Mouse (Mus musculus): ENCODE measurements around the gene Rabepk. TPM values are rescaled to one million over a fixed set of nuclear protein-coding genes. Genes with fewer than 3 reads are reported as not detected.

Gene Rabepk
- polyA plus RNA-seq, 1 experiment from 2014 or later = 20.3 TPM

DNA sequence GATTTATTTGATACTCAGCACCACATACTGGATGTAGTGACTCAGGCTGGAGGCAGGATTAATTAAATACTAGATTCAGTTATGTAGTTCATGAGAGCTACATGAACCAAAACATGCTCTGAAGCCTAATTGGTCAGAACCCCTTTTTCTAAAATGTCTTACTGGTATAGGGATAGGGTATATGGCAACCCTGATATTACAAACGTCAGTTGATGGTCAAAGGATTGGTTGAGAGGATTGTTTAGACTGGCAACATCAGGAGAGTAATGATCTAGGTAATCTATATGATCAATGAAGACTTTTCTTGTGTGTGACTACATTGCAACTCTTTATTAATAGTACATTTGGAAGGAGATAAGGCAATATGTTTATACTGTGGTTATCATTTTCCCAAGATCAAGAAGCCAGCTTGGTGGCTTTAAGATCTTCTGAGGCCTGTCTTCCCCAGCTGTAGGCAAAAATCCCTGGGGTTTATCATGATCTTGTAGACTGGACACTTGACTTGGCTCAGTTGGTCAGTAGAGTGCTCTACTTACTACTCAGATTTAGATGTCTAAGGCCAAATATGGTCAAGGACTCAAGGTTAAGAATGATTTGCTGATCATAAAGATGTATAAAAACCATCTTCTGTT lies 22.4 kb downstream of the Rabepk start:
- Histone ChIP-seq H3K27me3 (ENCODE audit: control insufficient read depth, insufficient read depth, low read length) (no peaks in the 10 kb centered on the region), H3K4me1 (ENCODE audit: control insufficient read depth, insufficient read depth, low read length) (peaks cover 48% of the 10 kb centered on the region), H3K4me3 (replicated peaks; ENCODE audit: low read depth, low read length) (no peak overlapping the region), H3K4me2 (ENCODE audit: low read length) (peak overlapping the region; percentile 57), H3K27ac (replicated peaks; ENCODE audit: low read depth, low read length) (no peak overlapping the region), H3K9ac (replicated peaks; ENCODE audit: low read length) (no peak overlapping the region), H3K9me3 (ENCODE audit: control insufficient read depth, low read length) (no peaks in the 10 kb centered on the region), H3K36me3 (ENCODE audit: control insufficient read depth, insufficient read depth, low read length) (peaks cover 81% of the 10 kb centered on the region)
- 73% methylated on average over 1 of the region's 1 CpGs for WGBS
- ATAC-seq (ENCODE audit: low FRiP score, low TSS enrichment) (no peak), DNase-seq (no peak)

DNA sequence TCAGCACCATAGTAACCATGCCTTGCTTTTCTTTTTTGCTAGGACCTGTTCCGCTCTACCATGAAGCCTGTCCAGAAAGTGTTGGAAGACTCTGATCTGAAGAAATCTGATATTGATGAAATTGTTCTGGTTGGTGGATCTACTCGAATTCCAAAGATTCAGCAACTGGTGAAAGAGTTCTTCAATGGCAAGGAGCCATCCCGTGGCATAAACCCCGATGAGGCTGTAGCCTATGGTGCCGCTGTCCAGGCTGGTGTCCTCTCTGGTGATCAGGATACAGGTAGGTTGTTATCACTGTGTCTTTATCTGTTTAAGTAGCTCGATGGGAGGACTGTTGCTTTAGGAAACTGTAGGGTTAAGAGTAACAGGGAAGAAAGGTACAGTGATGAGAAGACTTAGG lies 25.2 kb downstream of the Rabepk start:
- Histone ChIP-seq H3K4me1 (ENCODE audit: control insufficient read depth, insufficient read depth, low read length) (peaks cover 55% of the 10 kb centered on the region), H3K27ac (replicated peaks; ENCODE audit: low read depth, low read length) (no peak overlapping the region), H3K9me3 (ENCODE audit: control insufficient read depth, low read length) (no peaks in the 10 kb centered on the region), H3K4me3 (replicated peaks; ENCODE audit: low read depth, low read length) (peak overlapping the region; percentile 98; the same call in 1 of the 2 replicates), H3K9ac (replicated peaks; ENCODE audit: low read length) (no peak overlapping the region), H3K4me2 (ENCODE audit: low read length) (peak overlapping the region; percentile 57), H3K27me3 (ENCODE audit: control insufficient read depth, insufficient read depth, low read length) (no peaks in the 10 kb centered on the region), H3K36me3 (ENCODE audit: control insufficient read depth, insufficient read depth, low read length) (peaks cover 65% of the 10 kb centered on the region)
- no peak for ATAC-seq (ENCODE audit: low FRiP score, low TSS enrichment)
- DNase-seq = no peak
- 93% methylated on average over 6 of the region's 6 CpGs for WGBS

DNA sequence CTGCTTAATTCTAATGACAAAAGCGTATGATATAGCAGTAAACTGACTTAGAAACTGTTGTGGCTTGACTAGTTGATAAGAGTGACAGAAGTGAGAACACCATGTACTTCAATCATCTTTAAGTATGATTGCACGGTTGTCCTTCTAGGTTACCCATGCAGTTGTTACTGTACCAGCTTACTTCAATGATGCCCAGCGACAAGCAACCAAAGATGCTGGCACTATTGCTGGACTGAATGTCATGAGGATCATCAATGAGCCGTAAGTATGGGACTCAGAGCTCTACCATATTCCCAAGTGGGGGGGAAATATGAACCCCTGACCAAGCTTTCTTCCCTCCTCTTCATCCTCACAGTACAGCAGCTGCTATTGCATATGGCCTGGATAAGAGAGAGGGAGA lies 26.0 kb downstream of the Rabepk start:
- WGBS = 91% methylated on average over 4 of the region's 4 CpGs
- no peak for ATAC-seq (ENCODE audit: low FRiP score, low TSS enrichment)
- no peak overlapping the region for H3K9ac ChIP-seq (replicated peaks; ENCODE audit: low read length)
- peaks cover 57% of the 10 kb centered on the region for H3K36me3 ChIP-seq (ENCODE audit: control insufficient read depth, insufficient read depth, low read length)
- no peak overlapping the region for H3K27ac ChIP-seq (replicated peaks; ENCODE audit: low read depth, low read length)
- no peak for DNase-seq
- peaks cover 55% of the 10 kb centered on the region for H3K4me1 ChIP-seq (ENCODE audit: control insufficient read depth, insufficient read depth, low read length)
- H3K4me3 ChIP-seq (replicated peaks; ENCODE audit: low read depth, low read length) = peak overlapping the region; percentile 98
- no peaks in the 10 kb centered on the region for H3K27me3 ChIP-seq (ENCODE audit: control insufficient read depth, insufficient read depth, low read length)
- peak overlapping the region; percentile 57 for H3K4me2 ChIP-seq (ENCODE audit: low read length)
- no peaks in the 10 kb centered on the region for H3K9me3 ChIP-seq (ENCODE audit: control insufficient read depth, low read length)

DNA sequence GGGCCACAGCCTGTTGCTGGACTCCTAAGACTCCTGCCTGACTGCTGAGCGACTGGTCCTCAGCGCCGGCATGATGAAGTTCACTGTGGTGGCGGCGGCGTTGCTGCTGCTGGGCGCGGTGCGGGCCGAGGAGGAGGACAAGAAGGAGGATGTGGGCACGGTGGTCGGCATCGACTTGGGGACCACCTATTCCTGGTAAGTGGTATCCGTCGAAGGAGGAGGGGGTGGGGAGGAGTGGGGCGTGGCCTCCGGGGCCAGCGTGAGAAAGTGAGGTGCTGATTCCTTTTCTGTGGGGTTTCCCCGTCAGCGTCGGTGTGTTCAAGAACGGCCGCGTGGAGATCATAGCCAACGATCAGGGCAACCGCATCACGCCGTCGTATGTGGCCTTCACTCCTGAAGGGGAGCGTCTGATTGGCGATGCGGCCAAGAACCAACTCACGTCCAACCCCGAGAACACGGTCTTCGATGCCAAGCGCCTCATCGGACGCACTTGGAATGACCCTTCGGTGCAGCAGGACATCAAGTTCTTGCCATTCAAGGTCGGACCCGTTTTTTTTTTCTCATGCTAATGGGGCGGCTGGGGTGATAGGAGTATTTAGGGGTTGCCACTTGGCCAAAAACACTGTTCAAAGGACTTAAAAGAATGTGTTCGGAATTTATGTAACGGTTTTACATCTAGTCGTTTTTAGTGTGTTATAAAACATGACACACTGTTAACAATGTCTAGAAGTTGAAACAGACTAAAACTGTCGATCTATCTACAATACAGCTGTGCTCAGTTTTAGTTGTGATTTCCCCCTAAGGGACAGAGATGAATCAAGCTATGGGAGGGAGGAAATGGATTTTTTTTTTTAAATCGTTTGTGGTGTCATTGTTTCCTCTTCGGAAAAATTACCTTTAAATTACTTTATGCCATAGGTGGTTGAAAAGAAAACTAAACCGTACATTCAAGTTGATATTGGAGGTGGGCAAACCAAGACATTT lies 27.2 kb downstream of the Rabepk start:
- DNase-seq (peak; percentile 73), ATAC-seq (ENCODE audit: low FRiP score, low TSS enrichment) (peak; percentile 34; the same call in 1 of the 2 replicates)
- WGBS = 4% methylated on average over 50 of the region's 50 CpGs
- peak overlapping the region; percentile 92 for H3K9ac ChIP-seq (replicated peaks; ENCODE audit: low read length)
- no peaks in the 10 kb centered on the region for H3K27me3 ChIP-seq (ENCODE audit: control insufficient read depth, insufficient read depth, low read length)
- H3K9me3 ChIP-seq (ENCODE audit: control insufficient read depth, low read length) = no peaks in the 10 kb centered on the region
- peak overlapping the region; percentile 91 for H3K27ac ChIP-seq (replicated peaks; ENCODE audit: low read depth, low read length)
- peaks cover 46% of the 10 kb centered on the region for H3K36me3 ChIP-seq (ENCODE audit: control insufficient read depth, insufficient read depth, low read length)
- H3K4me3 ChIP-seq (replicated peaks; ENCODE audit: low read depth, low read length) = peak overlapping the region; percentile 98
- H3K4me1 ChIP-seq (ENCODE audit: control insufficient read depth, insufficient read depth, low read length) = peaks cover 54% of the 10 kb centered on the region
- H3K4me2 ChIP-seq (ENCODE audit: low read length) = peak overlapping the region; percentile 57

DNA sequence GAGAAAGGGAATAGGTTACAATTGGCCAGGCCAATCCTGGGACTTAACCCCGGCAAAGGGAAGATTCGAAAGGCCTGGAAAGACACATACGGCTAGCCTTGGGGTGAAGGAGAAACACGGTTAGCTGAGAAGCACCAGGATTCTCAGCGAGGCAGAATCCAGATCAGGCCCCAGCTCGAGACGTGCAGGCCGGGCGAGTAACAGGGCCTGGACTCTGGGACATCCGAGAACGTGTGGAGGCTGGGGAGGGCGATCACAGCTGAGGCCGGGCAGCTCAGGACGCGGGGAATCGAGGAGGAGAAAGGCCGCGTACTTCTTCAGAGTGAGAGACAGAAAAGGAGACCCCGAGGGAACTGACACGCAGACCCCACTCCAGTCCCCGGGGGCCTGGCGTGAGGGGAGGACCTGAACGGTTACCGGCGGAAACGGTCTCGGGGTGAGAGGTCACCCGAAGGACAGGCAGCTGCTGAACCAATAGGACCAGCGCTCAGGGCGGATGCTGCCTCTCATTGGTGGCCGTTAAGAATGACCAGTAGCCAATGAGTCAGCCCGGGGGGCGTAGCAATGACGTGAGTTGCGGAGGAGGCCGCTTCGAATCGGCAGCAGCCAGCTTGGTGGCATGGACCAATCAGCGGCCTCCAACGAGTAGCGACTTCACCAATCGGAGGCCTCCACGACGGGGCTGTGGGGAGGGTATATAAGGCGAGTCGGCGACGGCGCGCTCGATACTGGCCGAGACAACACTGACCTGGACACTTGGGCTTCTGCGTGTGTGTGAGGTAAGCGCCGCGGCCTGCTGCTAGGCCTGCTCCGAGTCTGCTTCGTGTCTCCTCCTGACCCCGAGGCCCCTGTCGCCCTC lies 28.1 kb downstream of the Rabepk start, which contains the start of gene Hspa5:
Gene Hspa5, plus strand, starts transcription at position 603 of the 859 bp plus-strand sequence.
- H3K4me1 ChIP-seq (ENCODE audit: control insufficient read depth, insufficient read depth, low read length) = peaks cover 44% of the 10 kb centered on the region
- WGBS = under 1% methylated on average over 59 of the region's 60 CpGs
- peak within 1 kb of the TSS; percentile 98 for H3K4me3 ChIP-seq (replicated peaks; ENCODE audit: low read depth, low read length)
- H3K27me3 ChIP-seq (ENCODE audit: control insufficient read depth, insufficient read depth, low read length) = no peaks in the 10 kb centered on the region
- H3K9me3 ChIP-seq (ENCODE audit: control insufficient read depth, low read length) = no peaks in the 10 kb centered on the region
- peak within 1 kb of the TSS; percentile 92 for H3K9ac ChIP-seq (replicated peaks; ENCODE audit: low read length)
- DNase-seq (peak; percentile 99), ATAC-seq (ENCODE audit: low FRiP score, low TSS enrichment) (peak; percentile 99)
- H3K27ac ChIP-seq (replicated peaks; ENCODE audit: low read depth, low read length) = peak within 1 kb of the TSS; percentile 93
- peaks cover 37% of the 10 kb centered on the region for H3K36me3 ChIP-seq (ENCODE audit: control insufficient read depth, insufficient read depth, low read length)
- H3K4me2 ChIP-seq (ENCODE audit: low read length) = peak within 1 kb of the TSS; percentile 62

DNA sequence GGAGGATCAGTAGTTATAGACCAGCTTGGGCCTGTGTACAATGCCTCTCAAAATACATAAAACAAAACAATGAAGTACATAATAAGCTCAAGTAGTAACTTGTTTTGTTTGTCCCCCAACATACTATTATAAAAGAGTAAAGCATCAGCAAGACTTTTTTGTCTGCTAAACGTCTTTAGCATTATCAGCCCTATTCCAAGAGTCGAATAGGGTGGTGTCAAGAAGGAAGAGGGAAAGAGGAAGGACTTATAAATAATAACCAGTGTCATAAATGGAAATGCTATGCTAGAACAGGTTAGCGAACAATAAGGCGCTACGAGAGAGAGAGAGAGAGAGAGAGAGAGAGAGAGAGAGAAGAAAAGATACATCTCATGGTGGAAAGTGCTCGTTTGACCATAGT lies 28.8 kb downstream of the Rabepk start:
- peak overlapping the region; percentile 98 for H3K4me3 ChIP-seq (replicated peaks; ENCODE audit: low read depth, low read length)
- H3K27ac ChIP-seq (replicated peaks; ENCODE audit: low read depth, low read length) = peak overlapping the region; percentile 93
- peak overlapping the region; percentile 88 for H3K9ac ChIP-seq (replicated peaks; ENCODE audit: low read length)
- peaks cover 38% of the 10 kb centered on the region for H3K4me1 ChIP-seq (ENCODE audit: control insufficient read depth, insufficient read depth, low read length)
- no peak for ATAC-seq (ENCODE audit: low FRiP score, low TSS enrichment)
- WGBS = 3% methylated on average over 6 of the region's 6 CpGs
- peak overlapping the region; percentile 62 for H3K4me2 ChIP-seq (ENCODE audit: low read length)
- H3K27me3 ChIP-seq (ENCODE audit: control insufficient read depth, insufficient read depth, low read length) = no peaks in the 10 kb centered on the region
- peaks cover 30% of the 10 kb centered on the region for H3K36me3 ChIP-seq (ENCODE audit: control insufficient read depth, insufficient read depth, low read length)
- no peak for DNase-seq
- H3K9me3 ChIP-seq (ENCODE audit: control insufficient read depth, low read length) = no peaks in the 10 kb centered on the region

DNA sequence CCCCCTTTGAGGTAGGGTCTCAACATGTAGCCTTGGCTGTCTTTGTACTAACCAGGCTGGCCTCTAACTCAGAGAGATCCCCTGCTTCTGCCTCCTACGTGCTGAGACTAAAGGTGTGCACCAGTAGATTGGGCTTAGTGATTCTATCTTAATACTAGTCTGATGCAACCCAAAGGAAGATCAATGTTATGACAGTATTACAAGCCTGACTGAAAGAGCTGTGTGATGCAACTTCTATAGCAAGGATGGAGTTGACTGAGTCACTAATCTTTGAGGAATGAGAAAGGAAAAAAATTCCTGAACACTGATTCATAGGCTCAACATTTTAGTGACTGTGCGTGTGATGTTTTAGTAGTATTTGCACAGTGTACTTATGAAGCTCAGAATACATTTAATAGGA lies 29.7 kb downstream of the Rabepk start:
- Histone ChIP-seq H3K4me2 (ENCODE audit: low read length) (peak overlapping the region; percentile 62), H3K4me3 (replicated peaks; ENCODE audit: low read depth, low read length) (0 out of 2 replicates have a peak overlapping the region, but pooled peaks have one; percentile 98), H3K27me3 (ENCODE audit: control insufficient read depth, insufficient read depth, low read length) (no peaks in the 10 kb centered on the region), H3K9me3 (ENCODE audit: control insufficient read depth, low read length) (no peaks in the 10 kb centered on the region), H3K9ac (replicated peaks; ENCODE audit: low read length) (no peak overlapping the region), H3K36me3 (ENCODE audit: control insufficient read depth, insufficient read depth, low read length) (peaks cover 21% of the 10 kb centered on the region), H3K27ac (replicated peaks; ENCODE audit: low read depth, low read length) (no peak overlapping the region), H3K4me1 (ENCODE audit: control insufficient read depth, insufficient read depth, low read length) (peaks cover 29% of the 10 kb centered on the region)
- 93% methylated on average over 2 of the region's 2 CpGs for WGBS
- ATAC-seq (ENCODE audit: low FRiP score, low TSS enrichment) (no peak), DNase-seq (no peak)

DNA sequence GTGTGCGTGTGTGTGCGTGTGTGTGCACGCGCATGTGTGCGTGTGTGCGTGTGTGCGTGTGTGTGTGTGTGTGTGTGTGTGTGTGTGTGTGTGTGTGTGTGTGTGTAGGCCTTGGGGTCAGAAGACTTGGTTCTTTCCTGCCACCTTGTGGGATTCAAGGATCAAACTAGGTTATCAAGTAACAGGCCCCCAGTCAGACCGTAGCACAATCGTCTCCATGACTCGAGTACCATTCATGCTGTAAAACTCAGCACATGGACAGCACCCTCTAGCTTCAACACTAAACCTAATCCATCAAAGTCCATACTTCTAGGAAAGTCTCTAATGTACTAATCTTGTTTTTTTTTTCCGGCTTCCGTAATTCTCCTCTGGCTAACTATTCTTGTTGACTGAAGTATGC lies 34.9 kb downstream of the Rabepk start:
- DNase-seq (no peak), ATAC-seq (ENCODE audit: low FRiP score, low TSS enrichment) (no peak)
- no peak overlapping the region for H3K4me2 ChIP-seq (ENCODE audit: low read length)
- H3K27me3 ChIP-seq (ENCODE audit: control insufficient read depth, insufficient read depth, low read length) = no peaks in the 10 kb centered on the region
- no peak overlapping the region for H3K27ac ChIP-seq (replicated peaks; ENCODE audit: low read depth, low read length)
- no peaks in the 10 kb centered on the region for H3K36me3 ChIP-seq (ENCODE audit: control insufficient read depth, insufficient read depth, low read length)
- no peaks in the 10 kb centered on the region for H3K9me3 ChIP-seq (ENCODE audit: control insufficient read depth, low read length)
- H3K9ac ChIP-seq (replicated peaks; ENCODE audit: low read length) = no peak overlapping the region
- no peak overlapping the region for H3K4me3 ChIP-seq (replicated peaks; ENCODE audit: low read depth, low read length)
- no peaks in the 10 kb centered on the region for H3K4me1 ChIP-seq (ENCODE audit: control insufficient read depth, insufficient read depth, low read length)
- 66% methylated on average over 12 of the region's 12 CpGs for WGBS
